Mouse (Mus musculus): ENCODE measurements around the gene Lhx1. TPM values are rescaled to one million over a fixed set of nuclear protein-coding genes. Genes with fewer than 3 reads are reported as not detected.

Gene Lhx1
- 9.8 and 30.5 TPM in 2 replicates for polyA plus RNA-seq (2016; fragmentation: Nextera tagmentation; extraction: Ambion mirVana)

GRCm38 (mm10) chr11:84525421-84526274 is at the start of gene Lhx1:
Gene Lhx1, minus strand, starts transcription at chr11:84525535.
- Histone ChIP-seq H3K4me1 (replicated peaks) (peaks cover 55% of the 10 kb centered on the region), H3K27me3 (ENCODE audit: insufficient read depth, poor library complexity, severe bottlenecking) (peaks cover 100% of the 10 kb centered on the region), H3K4me3 (peak within 1 kb of the TSS; percentile 65), H3K27ac (peak within 1 kb of the TSS; percentile 77), H3K9me3 (0 out of 2 replicates have a peak, but pooled peaks cover 4% of the 10 kb centered on the region), H3K36me3 (0 out of 2 replicates have a peak, but pooled peaks cover 2% of the 10 kb centered on the region)
- peak; percentile 88 for DNase-seq (ENCODE audit: low spot score)
- under 1% methylated on average over 64 of the region's 64 CpGs for WGBS

- Histone ChIP-seq H3K27ac (peak overlapping the region; percentile 59), H3K27me3 (ENCODE audit: insufficient read depth, poor library complexity, severe bottlenecking) (peaks cover 100% of the 10 kb centered on the region), H3K4me3 (no peak overlapping the region), H3K36me3 (no peaks in the 10 kb centered on the region), H3K9me3 (no peaks in the 10 kb centered on the region), H3K4me1 (replicated peaks) (peaks cover 64% of the 10 kb centered on the region)
- peak; percentile 65 for DNase-seq (ENCODE audit: low spot score)
- WGBS = 18% methylated on average over 8 of the region's 8 CpGs
Observed at GRCm38 (mm10) chr11:84574834-84575233, 49.5 kb upstream of the Lhx1 start.

- Histone ChIP-seq H3K9me3 (no peaks in the 10 kb centered on the region), H3K36me3 (no peaks in the 10 kb centered on the region), H3K27me3 (ENCODE audit: insufficient read depth, poor library complexity, severe bottlenecking) (peaks cover 97% of the 10 kb centered on the region), H3K27ac (peak overlapping the region; percentile 36), H3K4me3 (no peak overlapping the region), H3K4me1 (replicated peaks) (peaks cover 66% of the 10 kb centered on the region)
- 59% methylated on average over 8 of the region's 8 CpGs for WGBS
- DNase-seq (ENCODE audit: low spot score) = no peak
Observed at GRCm38 (mm10) chr11:84573637-84574036, 48.3 kb upstream of the Lhx1 start.

- Histone ChIP-seq H3K4me1 (replicated peaks) (peaks cover 72% of the 10 kb centered on the region), H3K4me3 (no peak overlapping the region), H3K9me3 (no peaks in the 10 kb centered on the region), H3K27me3 (ENCODE audit: insufficient read depth, poor library complexity, severe bottlenecking) (peaks cover 97% of the 10 kb centered on the region), H3K27ac (peak overlapping the region; percentile 82; the same call in 1 of the 2 replicates), H3K36me3 (no peaks in the 10 kb centered on the region)
- DNase-seq (ENCODE audit: low spot score) = no peak
- 76% methylated on average over 5 of the region's 5 CpGs for WGBS
Observed at GRCm38 (mm10) chr11:84570812-84571211, 45.5 kb upstream of the Lhx1 start.

- peaks cover 68% of the 10 kb centered on the region for H3K4me1 ChIP-seq (replicated peaks)
- no peak overlapping the region for H3K4me3 ChIP-seq
- DNase-seq (ENCODE audit: low spot score) = peak; percentile 40
- peaks cover 97% of the 10 kb centered on the region for H3K27me3 ChIP-seq (ENCODE audit: insufficient read depth, poor library complexity, severe bottlenecking)
- peak overlapping the region; percentile 82 for H3K27ac ChIP-seq
- 53% methylated on average over 12 of the region's 12 CpGs for WGBS
- H3K9me3 ChIP-seq = no peaks in the 10 kb centered on the region
- no peaks in the 10 kb centered on the region for H3K36me3 ChIP-seq
Observed at GRCm38 (mm10) chr11:84570392-84570791, 45.1 kb upstream of the Lhx1 start.

GRCm38 (mm10) chr11:84569052-84569751 is 43.9 kb upstream of the Lhx1 start:
- H3K4me3 ChIP-seq = no peak overlapping the region
- no peaks in the 10 kb centered on the region for H3K36me3 ChIP-seq
- H3K27ac ChIP-seq = peak overlapping the region; percentile 82
- no peak for DNase-seq (ENCODE audit: low spot score)
- 62% methylated on average over 8 of the region's 8 CpGs for WGBS
- H3K27me3 ChIP-seq (ENCODE audit: insufficient read depth, poor library complexity, severe bottlenecking) = peaks cover 93% of the 10 kb centered on the region
- H3K9me3 ChIP-seq = no peaks in the 10 kb centered on the region
- peaks cover 56% of the 10 kb centered on the region for H3K4me1 ChIP-seq (replicated peaks)

- DNase-seq (ENCODE audit: low spot score) = peak; percentile 30
- H3K27me3 ChIP-seq (ENCODE audit: insufficient read depth, poor library complexity, severe bottlenecking) = peaks cover 91% of the 10 kb centered on the region
Observed at GRCm38 (mm10) chr11:84568482-84568881, 43.1 kb upstream of the Lhx1 start.

GRCm38 (mm10) chr11:84566691-84567090 is 41.4 kb upstream of the Lhx1 start:
- H3K36me3 ChIP-seq = no peaks in the 10 kb centered on the region
- H3K27me3 ChIP-seq (ENCODE audit: insufficient read depth, poor library complexity, severe bottlenecking) = peaks cover 83% of the 10 kb centered on the region
- H3K9me3 ChIP-seq = no peaks in the 10 kb centered on the region
- 45% methylated on average over 8 of the region's 8 CpGs for WGBS
- peak overlapping the region; percentile 56; the same call in 1 of the 2 replicates for H3K27ac ChIP-seq
- no peak overlapping the region for H3K4me3 ChIP-seq
- DNase-seq (ENCODE audit: low spot score) = no peak
- peaks cover 69% of the 10 kb centered on the region for H3K4me1 ChIP-seq (replicated peaks)

More at GRCm38 (mm10) chr11:84568482-84568881, 43.1 kb upstream of the Lhx1 start:
- H3K9me3 ChIP-seq = no peaks in the 10 kb centered on the region
- peak overlapping the region; percentile 82 for H3K27ac ChIP-seq
- H3K4me3 ChIP-seq = no peak overlapping the region
- no peaks in the 10 kb centered on the region for H3K36me3 ChIP-seq
- 49% methylated on average over 5 of the region's 5 CpGs for WGBS
- peaks cover 54% of the 10 kb centered on the region for H3K4me1 ChIP-seq (replicated peaks)

GRCm38 (mm10) chr11:84565224-84565623 is 39.9 kb upstream of the Lhx1 start:
- H3K4me3 ChIP-seq = no peak overlapping the region
- no peak for DNase-seq (ENCODE audit: low spot score)
- peaks cover 62% of the 10 kb centered on the region for H3K4me1 ChIP-seq (replicated peaks)
- peaks cover 76% of the 10 kb centered on the region for H3K27me3 ChIP-seq (ENCODE audit: insufficient read depth, poor library complexity, severe bottlenecking)
- H3K27ac ChIP-seq = no peak overlapping the region
- no peaks in the 10 kb centered on the region for H3K9me3 ChIP-seq
- 88% methylated on average over 3 of the region's 3 CpGs for WGBS
- H3K36me3 ChIP-seq = no peaks in the 10 kb centered on the region

- H3K27ac ChIP-seq = peak overlapping the region; percentile 82
- peaks cover 60% of the 10 kb centered on the region for H3K27me3 ChIP-seq (ENCODE audit: insufficient read depth, poor library complexity, severe bottlenecking)
- H3K36me3 ChIP-seq = no peaks in the 10 kb centered on the region
- 29% methylated on average over 7 of the region's 7 CpGs for WGBS
- 0 out of 2 replicates have a peak overlapping the region, but pooled peaks have one; percentile 10 for H3K4me3 ChIP-seq
- no peaks in the 10 kb centered on the region for H3K9me3 ChIP-seq
- peaks cover 44% of the 10 kb centered on the region for H3K4me1 ChIP-seq (replicated peaks)
- DNase-seq (ENCODE audit: low spot score) = peak; percentile 45
Observed at GRCm38 (mm10) chr11:84563360-84563759, 38.0 kb upstream of the Lhx1 start.

GRCm38 (mm10) chr11:84562758-84563347 is 37.5 kb upstream of the Lhx1 start:
- WGBS = 12% methylated on average over 9 of the region's 9 CpGs
- peaks cover 55% of the 10 kb centered on the region for H3K27me3 ChIP-seq (ENCODE audit: insufficient read depth, poor library complexity, severe bottlenecking)
- peak; percentile 42 for DNase-seq (ENCODE audit: low spot score)
- no peaks in the 10 kb centered on the region for H3K9me3 ChIP-seq
- no peaks in the 10 kb centered on the region for H3K36me3 ChIP-seq
- H3K4me1 ChIP-seq (replicated peaks) = peaks cover 39% of the 10 kb centered on the region
- H3K4me3 ChIP-seq = peak overlapping the region; percentile 10; the same call in 1 of the 2 replicates
- H3K27ac ChIP-seq = peak overlapping the region; percentile 82

GRCm38 (mm10) chr11:84561546-84561945 is 36.2 kb upstream of the Lhx1 start:
- DNase-seq (ENCODE audit: low spot score) = no peak
- no peaks in the 10 kb centered on the region for H3K9me3 ChIP-seq
- 73% methylated on average over 5 of the region's 5 CpGs for WGBS
- peaks cover 30% of the 10 kb centered on the region for H3K4me1 ChIP-seq (replicated peaks)
- peak overlapping the region; percentile 60 for H3K27ac ChIP-seq
- H3K36me3 ChIP-seq = no peaks in the 10 kb centered on the region
- H3K27me3 ChIP-seq (ENCODE audit: insufficient read depth, poor library complexity, severe bottlenecking) = peaks cover 42% of the 10 kb centered on the region
- H3K4me3 ChIP-seq = no peak overlapping the region
